Mouse (Mus musculus) brain, embryonic 18.5 days (tissue): ENCODE results near the gene Mrpl44.

ENCODE experiments used
- DNase-seq: peaks from one replicate; pipeline ENCODE4 v3.0.0-alpha.2; 2012; ENCODE audit warnings: low read depth, low spot score

Gene Mrpl44

DNA sequence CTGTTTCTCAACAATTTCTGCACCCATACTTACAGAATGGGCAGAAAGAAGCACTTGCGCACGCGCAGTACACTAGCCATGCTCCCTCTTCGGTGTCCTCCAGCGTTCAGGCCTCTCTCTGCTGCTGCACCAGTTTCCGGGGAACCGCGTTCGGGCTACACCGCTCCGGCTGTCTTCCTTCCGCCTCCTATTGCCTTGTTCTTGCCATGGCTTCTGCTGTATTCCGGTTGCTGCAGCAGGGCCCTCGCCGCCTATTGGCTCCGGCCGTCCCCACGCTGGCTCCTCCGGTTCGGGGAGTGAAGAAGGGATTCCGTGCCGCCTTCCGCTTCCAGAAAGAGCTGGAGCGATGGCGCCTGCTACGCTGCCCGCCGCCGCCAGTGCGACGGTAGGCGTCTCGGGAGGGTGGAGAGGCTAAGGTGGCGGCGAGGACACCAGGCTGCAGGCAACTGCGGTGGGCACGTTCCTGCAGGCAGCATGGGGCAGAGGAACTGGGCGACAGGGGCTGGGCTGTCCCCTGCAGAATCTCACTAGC lies at the start of gene Mrpl44, which contains the start of gene Wdfy1:
Gene Mrpl44, plus strand, starts transcription at position 92 of the 532 bp plus-strand sequence.
Gene Wdfy1, minus strand, starts transcription at position 217 of the 532 bp plus-strand sequence.
- DNase-seq = peak; percentile 89

DNA sequence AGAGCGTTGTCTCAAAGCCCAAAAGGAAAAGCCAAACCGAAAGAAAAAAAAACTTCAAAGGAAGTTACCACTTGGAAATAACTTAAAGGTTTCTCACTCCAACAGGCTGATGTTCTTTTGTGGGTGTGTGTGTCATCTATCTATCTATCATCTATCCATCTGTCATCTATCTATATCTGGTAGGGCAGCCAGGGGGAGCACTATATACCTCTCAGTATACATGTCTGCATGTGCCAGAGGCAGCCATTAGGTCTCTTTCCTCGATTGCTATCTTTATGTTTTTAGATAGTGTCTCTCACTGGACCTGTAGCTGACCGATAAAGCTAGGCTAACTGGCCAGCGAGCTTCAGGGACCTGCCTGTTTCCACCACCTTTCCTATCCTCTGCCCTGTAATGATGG lies 41.0 kb upstream of the Mrpl44 start:
- no peak for DNase-seq

DNA sequence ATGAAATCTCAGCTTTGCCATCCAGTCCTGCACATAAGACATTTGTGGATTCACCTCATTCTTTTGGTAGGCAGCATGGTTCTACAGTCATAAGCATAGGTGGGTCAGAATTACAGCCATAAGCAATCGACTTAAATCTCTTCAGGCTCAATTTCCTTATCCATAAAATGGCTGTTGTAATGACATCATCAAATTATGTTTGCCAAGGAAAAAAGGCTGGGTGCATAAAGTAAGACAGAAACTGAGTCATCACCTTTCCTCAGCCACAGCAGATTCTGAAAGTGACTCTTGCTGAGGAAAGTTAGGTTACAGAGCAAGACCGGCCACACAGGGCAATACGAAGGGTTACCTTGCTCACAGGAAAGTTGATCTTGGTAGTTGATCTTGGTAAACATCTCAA lies 39.4 kb upstream of the Mrpl44 start:
- DNase-seq = no peak

DNA sequence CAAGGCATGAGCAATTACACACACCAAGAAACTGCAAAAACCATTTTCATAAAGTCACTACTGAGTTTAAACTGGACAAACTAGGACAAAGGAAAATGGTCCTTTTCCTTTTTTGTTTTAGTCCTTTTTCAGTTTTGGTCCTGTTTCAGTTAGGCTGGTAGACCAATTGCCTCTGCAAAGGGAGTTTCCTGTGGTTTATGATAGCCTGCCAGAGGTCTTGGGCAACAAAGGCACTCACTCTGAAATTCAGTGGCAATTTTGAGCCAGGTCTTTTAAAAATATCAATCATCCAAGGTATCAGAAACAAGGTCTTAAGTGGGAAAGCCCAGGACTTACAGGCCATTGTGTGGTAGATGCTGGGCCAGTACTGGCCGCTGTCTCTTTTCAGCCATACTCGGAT lies 36.1 kb upstream of the Mrpl44 start:
- no peak for DNase-seq

DNA sequence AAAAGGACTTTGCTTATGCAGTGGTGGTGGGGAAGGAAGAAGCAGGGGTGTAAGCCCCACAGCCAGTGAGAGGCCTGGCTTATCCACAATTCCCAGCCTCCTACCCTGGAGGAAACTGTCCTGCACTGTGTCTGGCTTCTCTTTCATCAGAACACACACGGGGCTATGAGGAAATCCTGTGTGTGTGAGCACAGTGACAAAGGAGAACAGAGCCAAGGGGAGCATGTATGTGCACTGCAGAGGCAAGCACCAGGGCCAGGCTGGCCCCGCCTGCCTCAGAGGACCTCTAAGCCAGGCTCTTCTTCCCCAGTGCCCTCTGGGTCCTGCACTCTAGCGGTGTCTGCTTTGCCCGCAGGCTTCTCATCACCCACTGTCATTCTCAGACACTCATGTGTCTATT lies 34.8 kb upstream of the Mrpl44 start:
- no peak for DNase-seq

DNA sequence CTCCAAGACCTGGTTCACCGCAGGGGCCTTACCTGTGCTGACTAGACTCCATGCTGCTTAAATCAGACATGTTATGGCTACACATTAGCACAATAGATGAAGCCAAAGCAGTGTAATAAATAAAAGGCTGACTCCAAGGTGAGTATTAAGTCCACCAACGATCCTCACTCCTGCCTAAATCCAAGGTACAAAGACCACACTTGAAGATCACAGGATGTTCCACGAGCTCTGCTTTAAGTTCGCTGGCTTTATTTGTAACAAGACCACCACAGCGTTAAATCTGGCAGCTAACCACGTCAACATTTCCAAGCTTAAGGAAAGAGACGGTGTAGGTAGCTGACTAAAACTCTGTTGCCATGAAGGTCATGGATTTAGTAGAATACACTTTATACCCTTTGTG lies 32.9 kb upstream of the Mrpl44 start:
- DNase-seq = no peak

DNA sequence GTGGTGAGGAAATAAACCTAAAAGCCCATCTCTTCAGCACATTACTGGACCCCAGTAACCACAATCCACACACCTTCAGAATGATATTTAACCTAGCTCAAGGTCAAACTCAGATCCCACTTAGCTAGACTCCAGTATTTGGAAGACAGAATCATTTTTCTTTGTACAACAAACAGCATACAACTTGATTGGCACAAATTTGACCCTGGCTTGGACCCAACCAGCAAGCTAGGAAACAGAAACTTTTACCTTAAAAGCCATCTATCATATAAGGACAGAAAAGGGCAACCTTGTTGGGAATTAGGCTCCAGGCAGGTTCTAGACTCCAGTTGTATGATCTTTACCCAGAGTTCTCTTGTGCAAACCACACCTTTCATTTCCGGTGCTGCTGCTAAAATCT lies 32.4 kb upstream of the Mrpl44 start:
- DNase-seq = no peak

DNA sequence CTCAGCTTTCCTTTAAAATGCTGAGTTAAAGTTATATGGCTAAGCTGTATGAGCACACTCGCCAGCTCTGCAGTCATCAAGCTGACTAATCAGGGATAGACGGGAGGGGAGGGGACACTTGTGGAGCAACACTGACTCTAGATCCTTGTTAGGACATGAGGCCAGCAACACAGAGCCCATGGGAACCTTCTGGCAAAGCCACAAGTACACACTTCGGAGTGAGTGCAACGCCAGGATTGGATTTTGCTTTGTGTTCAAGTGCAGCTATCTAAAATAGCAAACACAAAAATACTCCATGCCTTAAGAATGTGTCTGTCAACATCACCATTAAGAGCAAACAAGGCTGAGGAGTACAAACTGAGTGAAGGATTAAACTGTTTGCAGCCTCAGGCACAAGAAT lies 29.8 kb upstream of the Mrpl44 start:
- DNase-seq = no peak

DNA sequence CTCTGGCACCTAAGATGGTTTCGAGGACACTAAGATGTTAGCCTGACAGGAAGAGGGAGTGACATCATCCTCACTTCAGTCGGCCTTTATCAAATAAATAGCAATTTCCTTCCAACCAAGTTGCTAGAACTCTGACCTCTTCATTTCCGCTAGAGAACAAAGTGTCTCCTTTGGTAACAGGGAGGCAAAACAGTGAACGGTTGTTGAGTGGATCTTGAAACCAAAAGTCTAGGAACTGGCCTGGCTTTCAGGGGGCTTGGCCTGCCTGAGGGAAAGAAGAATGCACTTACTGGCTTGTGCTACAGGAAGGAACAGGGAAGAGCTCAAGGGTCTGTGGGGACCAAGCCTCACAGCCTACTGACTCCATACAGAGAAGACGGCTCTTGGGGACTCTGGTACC lies 24.6 kb upstream of the Mrpl44 start:
- no peak for DNase-seq

DNA sequence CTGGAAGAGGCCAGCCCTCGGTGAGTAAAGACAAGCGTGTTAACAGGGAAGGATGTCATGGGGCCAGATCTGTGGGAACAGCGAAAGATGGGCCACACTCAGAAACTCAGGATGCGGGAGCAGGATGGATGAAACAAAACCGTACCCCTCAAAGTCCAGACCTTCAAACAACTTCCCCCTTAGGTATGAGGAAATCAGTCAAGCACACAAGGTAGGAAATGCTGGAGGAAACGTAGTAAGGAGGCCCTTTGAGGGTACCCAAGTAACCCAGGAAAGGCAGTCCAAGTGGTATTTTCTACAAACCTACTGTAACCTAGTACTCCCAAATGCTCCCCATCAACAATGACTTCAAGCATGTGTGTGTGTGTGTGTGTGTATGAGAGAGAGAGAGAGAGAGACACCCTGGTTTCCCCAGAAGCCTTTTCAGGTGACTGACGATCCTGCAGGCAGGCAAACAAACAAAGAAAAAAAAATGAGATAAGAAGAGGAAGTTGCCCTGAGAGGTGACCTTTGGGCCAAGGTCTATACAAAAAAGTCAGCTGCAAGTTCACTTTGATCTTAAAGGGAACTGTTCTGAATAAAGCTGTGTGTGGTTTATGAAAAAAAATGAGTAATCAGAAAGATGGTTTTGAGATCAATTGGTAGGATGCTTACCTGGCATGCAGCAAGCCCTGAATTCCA lies 23.7 kb upstream of the Mrpl44 start:
- DNase-seq = no peak

DNA sequence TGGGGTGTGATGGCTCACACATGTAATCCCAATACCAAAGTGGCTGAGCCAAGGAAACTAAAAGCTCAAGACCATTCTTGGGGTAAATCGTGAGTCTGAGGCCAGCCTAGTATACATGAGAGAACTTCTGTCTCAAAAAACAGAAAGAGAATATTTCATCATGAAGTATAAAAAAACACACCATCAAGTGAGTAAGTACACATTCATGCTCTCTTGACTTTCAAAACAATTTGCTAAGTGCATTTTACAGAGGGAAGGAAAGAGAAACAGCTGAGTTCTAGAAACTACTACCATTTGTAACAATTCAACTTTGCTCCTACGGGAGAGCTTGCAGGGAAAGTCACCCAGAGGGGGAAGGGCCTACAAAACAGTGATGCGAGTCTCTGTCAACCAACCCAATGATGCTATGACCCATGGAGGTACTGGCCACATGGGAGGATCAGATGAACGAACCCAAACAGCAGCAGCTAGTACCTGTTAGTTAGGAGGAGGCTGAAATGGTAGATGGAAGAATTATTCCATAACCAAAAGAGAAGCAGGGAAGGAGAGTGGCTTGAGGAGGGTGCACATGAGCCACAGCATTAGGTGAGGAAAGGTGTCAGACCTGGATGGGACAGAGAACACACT lies 23.0 kb upstream of the Mrpl44 start:
- no peak for DNase-seq

DNA sequence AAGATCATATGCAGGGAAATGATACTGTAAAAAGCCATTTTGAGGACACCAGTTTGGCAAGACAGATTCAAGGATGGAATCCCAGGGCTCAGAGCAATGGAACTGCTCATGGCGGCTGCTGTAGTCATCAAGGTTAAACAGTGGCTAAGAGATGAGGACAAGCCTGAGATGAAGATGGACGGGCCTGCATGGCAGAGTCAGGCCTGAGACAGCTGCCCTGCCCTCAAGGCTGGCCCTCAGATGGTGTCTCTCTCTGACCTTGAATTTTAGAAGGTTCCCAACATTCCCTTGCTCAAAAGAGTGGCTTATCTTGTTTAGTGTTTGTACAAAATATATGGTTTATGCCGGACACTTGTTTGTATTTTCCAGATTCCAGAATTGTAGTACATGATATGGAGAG lies 22.4 kb upstream of the Mrpl44 start:
- no peak for DNase-seq

DNA sequence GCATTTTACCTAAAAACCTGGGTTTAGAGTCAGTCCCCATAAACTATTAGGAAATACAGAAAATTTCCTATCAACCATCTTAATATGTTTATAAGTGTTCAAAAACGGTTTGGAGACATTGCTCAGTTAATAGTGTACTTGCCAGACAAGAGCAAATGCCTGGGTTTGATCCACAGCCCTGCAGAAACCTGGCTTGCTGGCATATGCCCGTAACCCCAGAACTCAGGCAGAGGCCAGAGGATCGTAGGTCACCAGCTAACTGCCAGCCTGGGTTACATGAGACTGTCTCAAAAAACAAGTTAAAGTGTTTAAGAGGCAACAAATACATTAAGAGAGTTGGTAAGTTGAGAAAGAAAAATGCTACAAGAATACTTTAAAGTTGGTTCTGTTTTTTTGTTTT lies 20.9 kb upstream of the Mrpl44 start:
- DNase-seq = no peak

DNA sequence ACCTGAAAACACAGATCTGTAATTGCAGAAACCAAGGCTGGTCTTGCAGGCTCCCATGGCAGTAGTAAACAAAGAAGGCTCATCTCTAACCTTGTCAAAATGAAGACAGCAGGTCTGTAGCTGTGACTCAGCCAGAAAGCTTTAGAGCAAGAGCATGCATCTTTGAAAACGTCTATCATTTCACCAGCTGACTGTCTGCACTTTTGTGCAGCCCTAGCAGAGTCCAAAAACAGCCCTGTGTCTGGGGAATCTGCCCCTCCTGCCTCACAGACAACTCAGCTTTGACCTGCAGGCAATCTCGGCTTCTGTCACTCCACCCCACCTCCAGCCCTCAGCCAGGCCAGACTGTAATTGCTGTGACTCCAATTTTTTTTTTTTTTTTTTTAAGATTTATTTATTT lies 20.4 kb upstream of the Mrpl44 start:
- no peak for DNase-seq

DNA sequence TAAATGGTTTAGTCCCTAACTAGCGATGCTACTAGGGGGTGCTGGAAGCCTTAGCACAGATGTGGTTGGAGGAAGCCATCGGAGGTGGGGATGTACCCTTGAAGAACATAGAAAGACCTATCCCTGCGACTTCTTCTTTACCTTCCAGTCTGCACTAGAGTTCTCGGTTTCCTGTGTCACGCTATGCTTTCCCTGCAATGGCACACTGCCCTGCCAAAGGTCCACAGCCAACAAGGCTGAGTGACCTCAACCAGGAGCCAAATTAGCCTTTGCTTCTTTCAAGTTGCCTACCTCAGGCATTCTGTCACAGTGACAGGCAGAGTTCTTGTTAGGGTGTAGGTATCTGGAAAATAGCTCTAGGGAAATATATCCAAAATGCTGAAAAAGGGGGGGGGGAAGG lies 19.4 kb upstream of the Mrpl44 start:
- DNase-seq = no peak

DNA sequence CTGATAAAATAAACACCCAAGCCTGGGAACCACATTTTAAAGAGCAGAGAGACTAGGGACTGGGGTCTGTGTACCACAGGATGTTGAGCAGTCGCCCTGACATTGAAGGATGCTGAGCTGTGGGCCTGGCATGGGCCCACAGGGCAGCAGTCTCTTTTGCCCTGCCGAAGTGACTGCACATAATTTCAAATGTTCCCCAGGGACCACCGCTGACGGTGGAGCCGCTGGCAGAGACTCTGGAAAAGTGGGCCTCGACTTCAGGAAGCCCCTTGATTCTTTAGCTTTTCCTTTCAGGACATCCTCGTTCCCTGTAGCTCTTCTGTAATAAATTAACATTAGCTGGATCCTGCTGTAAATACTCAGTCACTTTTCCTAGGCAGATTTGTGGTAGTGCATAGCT lies 18.7 kb upstream of the Mrpl44 start:
- no peak for DNase-seq

DNA sequence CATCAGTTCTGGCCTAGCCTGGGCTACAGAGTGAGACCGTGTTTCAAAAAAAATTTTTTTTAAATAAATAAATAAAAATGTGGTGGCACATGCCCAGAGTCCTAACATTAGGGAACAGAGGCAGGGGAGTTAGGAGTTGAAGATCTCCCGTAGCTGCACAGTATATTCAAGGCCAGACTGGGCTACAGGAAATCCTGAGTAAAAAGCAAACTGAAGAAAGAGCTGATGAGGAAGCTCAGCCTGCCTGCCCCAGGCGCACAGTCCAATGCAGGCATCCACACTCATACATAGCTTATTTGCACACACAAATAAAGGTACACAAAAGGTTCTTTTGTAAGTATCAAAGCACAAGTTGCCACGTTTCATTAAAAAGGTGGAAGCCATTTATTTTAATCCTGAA lies 18.2 kb upstream of the Mrpl44 start:
- no peak for DNase-seq

DNA sequence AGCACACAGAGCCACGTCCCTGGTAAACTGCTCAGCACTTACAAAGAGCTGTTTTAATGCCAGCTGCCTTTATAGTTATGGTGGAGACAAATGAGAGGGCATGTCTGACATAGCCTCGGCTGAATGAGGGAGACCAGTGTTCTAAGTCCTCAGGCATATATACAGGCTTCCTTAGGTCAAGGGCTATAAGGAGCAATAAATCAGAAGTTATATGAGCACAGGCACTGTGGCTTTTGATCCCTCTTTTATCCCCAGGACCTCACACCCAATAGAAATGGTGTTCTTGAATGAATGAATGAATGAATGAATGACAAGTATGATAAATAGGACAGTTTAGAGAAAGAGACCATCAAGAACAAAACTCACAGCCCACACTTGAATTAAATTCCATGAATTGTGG lies 16.8 kb upstream of the Mrpl44 start:
- DNase-seq = no peak

DNA sequence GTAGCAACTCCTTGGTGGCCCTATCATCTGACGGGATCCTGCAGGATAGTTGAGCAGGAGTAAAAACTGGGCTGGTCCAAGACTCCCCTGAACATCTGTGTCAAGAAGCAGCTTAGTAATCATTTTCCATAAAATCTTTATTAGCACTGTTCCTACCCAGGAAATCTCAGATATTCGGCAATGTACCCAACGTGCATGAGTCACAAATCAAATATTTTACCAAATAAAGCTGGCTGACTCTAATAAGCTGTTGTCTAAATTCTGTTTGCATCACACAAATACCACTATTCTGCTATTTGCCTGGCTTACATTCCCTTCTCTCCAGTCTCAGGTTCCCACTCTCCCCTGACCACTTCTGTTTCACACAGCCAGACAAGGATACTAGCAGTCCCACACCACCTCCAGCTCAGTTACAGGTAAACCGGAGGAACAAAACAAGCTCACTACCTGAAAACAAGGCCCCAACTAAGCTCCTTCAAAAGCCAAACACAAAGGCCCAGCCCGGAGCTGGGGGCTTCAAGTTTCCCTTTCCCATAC lies 16.3 kb upstream of the Mrpl44 start:
- DNase-seq = no peak

DNA sequence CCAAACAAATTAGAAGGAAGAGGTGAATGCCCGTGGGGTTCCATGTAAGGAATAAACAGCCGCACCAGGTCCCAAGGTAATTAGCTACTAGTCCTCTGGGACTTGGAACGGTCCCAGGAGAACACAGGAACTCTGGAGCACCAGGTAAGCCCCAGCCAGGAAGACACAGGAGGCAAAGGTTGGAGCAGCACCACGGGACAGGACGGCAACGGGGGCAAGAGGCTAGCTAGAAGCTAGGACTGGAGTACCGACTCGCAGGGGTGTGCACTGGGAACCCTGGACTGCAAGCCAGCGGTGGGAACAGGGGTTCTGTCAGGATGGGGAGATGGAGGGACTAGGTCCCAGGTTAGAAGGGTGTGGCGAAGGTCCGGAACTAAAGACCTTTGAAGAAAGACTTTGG lies 15.2 kb upstream of the Mrpl44 start:
- no peak for DNase-seq

DNA sequence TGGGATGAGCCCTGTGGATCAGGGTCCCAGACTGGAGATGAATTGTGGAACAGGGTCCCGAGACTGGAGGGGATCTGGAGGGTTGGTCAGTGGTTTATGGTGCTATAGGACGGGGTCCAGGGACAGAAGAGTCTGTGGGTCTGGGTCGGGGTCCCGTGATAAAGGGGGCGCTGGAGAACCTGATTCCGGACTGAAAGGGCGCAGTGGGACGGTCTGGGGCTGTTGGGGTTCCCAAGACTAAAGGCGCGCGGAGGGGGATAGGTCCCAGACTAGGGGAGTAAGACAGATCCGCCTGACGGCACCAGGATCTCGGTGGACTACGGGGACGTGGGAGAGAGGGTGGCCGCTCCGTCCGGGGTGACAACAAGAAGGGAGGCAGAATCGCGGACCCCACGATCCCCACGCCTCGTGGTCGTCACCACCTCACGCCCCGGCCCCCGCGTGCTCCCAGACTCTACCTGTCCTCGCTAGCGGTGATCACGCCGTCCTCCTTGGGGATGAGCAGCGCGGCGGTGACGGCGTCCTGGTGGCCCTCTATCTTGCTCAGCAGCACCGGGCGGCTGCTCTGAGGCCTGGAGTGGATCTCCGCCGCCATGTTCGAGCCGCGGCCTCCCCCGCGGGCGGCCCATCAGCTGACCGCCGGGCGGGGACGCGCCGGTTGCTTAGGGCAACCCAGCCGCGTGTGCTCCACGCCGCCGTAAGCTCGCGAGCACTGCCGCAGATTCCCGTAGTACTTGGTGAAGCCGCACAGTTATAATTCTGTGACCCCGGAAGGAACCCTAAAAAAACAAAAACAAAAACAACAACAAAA lies 14.5 kb upstream of the Mrpl44 start:
- peak; percentile 79 for DNase-seq

DNA sequence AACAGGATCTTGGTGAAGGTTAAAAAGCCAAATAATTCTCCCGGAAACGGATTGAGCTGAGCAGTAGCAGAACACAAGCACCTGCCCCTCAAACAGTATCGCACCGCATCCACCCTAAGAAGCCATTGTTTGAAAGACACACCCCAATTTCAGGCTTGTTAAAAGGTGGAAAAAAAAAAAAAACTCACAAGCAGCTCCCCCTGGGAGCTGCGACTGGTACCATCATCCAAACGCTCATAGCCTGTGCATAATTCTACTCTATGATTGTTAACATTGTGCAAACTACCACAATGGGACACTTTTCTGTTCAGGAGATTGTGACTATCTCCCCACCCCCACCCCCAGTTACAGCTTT lies 13.9 kb upstream of the Mrpl44 start:
- DNase-seq = no peak
